Mouse (Mus musculus): ENCODE results near the gene Map3k20. TPM values are rescaled to one million over a fixed set of nuclear protein-coding genes. Genes with fewer than 3 reads are reported as not detected.

The Map3k20 gene
- total RNA-seq, 1 experiment from 2014 or later, result 36.1 TPM

DNA sequence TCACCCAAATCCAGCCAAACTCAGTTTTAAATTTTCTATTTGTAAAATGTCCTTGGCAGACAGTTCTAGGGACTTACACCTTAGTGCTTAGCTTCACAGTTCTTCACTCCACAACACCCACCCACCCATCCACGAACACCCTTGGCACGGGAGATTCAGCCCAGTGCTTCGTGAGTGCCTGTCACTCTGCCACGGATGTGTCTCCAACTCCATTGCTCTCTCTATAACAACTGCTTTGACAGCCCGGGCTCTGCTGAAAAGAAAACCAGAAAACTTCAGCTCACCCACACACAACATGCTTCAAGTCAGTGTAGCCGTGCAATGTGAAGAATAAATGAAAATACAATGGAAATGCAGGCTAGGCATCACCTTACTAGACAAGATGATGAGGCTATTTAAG, 97.2 kb downstream of the Map3k20 start:
- DNase-seq, result no peak

DNA sequence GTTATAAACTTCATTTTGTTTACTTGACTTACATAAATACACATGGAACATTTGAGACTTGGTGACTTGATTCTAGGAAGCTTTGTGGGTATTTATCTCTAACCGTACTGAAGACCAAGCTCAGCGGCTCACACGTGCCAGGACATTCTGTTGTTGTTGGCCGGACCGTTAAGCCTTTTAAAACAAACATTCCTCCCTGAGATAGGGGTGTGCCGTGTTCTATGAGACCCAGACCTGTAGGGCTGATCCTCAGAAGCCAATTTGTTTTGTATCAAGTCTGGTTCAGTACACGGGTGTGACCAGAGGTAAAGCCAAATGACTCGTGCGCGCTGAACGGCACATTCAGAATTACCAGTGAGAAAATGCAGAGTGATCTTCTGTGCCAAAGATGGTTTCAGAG, 97.9 kb downstream of the Map3k20 start:
- DNase-seq, result no peak

DNA sequence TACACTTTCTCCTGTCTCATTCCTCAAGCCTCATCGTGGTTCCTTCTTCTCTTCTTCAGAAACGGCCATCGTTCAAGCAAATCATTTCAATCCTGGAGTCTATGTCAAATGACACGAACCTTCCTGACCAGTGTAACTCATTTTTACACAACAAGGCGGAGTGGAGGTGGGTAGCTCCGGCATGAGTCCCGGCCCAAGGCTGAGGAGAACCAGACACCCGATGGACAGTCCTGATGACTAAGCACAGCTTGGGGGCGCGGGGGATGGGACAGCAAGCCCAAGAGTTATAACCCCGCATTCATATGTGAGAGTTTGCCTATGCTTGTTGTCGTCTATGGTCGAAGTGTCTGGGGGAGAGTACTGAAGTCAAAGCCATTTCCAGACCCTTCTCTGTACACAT, 104.0 kb downstream of the Map3k20 start:
- DNase-seq, result peak; percentile 54

DNA sequence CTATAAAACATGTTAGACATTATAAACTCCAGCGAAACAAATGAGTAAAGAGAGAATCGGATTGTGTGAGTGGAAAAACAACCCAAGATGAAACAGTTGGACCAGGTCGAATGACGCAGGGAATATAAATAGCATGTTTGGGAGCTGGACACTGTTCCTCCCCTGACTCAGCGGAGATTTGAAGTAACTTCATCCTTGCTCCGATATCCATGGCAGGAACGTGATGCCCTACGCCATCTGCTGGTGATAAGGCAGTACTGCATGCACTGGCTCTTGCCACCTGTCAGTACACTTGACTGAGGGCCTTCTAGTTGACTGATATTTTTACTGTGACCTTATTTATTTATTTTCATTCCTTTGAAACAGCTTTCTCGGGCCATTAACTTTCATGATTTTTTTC, 104.5 kb downstream of the Map3k20 start:
- DNase-seq, result peak; percentile 83

DNA sequence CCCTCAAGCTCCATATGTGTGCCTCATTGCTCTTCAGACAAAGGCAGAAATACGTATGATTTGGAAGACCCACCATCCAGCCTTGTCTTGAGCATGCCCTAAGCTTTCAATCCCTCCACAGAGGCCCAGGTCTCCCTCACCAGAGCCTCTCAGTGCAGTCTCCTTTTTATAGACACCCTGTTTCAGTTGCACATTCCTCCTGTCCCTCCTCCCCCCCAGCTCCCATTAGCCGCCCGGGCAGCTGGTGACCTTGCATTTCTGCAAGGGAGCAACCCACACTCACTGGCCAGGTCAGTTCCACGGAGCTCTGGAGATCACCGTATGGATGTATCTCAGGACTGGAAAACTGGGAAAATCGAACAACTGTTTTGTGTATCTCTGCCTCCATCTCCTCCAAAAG, 105.0 kb downstream of the Map3k20 start:
- DNase-seq, result peak; percentile 38

DNA sequence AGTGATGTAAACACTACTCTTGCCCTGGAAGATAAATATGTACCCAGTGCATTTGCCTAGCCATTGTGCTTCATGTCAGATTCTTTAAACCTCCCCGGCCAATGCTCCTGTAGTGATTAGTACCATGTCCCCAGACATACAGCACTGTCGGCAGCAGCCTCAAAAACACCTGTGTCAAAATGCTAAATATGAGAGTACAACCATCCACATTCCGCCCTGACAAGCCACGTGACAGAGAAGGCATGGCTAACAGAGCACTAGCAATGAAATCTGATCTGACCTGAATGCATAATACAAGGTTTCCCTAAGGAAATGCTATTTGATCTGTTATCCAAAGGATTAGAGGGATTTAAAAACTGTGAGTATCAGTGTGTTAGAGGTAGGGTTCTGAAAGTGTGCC, 105.6 kb downstream of the Map3k20 start:
- DNase-seq, result no peak

DNA sequence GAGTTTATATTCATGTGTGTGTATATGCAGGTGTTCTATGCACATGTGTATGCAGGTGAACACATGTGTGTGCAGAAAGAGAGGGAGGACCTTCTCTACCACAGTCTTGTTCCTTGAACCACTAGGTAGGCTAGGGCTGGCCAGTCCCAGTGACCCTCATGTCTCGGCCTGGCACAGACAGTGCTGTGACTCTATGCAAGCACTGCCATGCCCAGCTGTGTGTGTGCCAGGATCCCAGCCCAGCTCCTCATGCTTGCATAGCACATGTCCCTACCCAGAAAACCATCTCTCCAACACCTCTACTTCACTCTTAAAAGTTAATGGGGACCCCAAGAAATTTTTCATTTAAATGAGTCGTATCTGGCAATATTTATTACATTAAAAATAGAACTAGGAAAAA, 106.3 kb downstream of the Map3k20 start:
- no peak for DNase-seq

DNA sequence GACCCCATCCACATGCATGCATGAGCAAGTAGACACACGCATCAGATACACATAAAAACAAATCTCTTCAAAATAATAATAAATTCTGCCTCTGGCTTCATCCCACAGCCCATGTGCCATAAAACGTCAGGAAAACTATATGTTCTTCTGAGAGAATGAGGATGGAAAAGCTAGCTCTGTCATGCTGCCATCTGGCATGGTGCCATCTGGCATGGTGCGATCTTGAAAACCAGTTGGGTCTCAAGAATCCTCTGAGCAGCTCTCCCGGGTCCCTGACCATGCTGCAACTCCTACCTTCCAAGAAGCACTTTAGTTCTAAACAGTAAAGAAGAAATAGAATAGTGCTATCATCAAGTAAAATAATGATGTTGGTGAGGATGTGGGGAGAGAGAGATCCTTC, 106.9 kb downstream of the Map3k20 start:
- peak; percentile 25 for DNase-seq

DNA sequence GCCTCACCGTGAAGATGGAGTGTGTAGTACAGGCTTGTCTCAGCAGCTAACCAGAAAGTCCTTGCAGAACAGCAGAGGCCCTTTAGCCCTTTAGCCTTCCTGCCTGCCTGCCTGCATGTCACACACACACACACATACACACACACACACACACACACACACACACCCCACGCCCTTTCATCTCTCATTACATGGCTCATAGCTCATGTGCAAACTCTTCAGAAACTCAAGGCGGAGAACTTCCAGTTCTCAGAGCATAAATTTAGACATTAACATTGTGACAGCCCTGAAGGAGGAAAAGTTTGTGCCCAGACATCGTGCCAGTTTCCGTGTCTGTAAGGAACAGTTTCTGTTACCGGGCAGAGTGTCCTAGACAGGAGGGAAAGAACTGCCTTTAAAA, 111.5 kb downstream of the Map3k20 start:
- DNase-seq, result no peak

DNA sequence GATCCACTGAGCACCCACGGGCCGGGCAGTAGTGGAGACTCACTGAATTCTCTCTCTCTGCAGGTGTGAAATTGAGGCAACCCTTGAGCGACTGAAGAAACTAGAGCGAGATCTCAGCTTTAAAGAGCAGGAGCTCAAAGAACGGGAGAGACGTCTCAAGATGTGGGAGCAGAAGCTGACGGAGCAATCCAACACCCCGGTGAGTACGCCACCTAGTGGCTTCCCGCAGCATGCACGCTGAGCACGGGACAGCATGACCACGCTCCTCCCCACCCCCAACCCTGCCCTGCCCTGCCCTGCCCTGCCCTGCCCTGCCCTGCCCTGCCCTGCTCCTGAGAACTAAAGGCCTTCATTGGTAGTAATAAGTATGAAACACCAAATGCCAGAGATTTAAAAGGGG, 112.8 kb downstream of the Map3k20 start:
- DNase-seq, result peak; percentile 85

DNA sequence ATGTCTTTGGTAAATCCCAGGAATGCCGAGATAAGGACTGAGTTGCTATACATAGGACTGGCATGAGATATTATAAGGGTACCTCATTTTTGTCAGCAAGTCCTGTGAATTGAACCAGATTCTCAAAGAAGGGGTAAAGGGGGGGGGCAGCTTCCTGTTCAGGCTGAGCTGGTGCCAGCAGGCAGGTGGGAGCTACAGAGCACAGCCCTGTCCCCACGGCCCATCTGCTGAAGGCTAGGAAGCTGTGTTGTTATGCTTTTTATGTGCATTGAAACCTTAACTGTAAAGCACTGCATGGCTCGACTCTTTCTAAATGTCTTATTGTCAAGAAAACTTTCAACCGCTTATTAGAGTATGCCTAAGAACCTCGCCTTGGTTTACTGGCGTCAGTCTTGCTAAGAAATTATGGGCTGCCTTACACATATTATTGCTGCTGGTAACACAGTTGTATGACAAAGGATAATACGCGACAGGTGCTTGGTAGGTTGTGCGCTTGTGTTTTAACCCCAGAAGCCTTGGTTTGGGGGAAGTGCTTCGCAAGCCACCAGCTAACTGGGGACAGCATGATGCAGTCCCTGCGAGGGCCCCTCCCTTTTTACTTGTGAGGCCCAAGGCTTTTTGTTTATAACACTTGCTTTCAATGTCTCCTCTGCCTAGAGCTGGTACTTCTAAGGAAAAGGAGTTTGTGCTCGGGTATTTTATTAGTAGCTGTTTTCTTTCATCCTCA, 114.2 kb downstream of the Map3k20 start:
- no peak for DNase-seq

DNA sequence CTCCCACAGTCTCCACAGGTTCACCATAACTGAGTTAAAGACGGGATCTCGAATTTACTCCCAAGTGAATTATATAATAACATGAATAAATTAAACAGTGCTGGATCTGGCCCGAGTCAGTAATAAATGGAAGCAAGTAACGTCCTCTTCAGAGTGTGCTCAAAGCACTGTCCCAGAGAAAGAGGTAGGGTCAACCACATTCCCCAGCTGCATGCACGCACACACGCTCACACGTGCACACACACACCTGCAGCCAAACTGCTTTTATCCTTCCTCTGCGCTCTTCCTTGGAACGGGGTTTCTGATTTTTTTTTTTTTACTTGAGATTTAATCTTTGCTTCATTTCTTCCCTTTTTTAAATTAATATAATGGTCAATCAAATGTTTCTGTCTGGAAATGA, 115.9 kb downstream of the Map3k20 start:
- DNase-seq, result no peak

DNA sequence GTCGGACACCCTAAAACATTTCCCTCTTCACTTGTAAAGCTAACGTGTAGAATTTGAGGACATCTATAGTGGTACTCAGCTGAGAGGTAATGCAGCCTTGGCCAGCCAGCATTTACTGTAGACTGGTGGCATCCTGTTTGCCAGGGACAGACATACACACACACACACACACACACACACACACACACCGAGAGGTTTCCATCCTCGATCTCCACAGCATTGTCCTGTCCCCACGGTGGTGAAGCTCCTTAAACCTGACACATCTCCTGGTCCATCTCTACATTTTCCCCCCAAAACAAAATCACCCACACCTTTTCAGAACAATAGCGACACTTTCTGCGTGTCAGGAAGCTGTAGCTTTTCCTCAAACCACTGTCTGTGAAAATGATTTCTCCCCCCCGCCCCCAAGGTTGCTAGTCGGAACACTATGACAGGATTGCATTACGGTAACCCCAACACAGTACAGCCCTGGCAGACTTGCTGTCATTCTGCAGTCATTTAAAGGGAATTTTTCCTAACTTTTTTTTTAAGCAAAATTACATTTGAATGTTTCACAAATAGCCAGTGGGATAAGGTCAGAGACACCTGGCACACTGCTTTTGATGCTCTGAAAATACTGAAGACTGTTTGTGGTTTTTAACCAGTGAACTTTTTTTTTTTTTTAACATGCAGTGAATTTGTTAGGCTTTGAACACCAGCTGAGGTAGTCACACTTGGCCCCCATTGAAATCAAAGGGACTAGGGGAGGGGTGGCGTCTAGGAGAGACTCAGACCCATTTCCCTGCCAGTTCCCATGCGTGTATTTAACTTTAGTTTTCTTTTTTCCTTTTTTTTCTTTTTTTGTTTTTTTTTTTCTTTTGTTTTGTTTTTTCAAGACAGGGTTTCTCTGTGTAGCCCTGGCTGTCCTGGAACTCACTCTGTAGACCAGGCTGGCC, 120.5 kb downstream of the Map3k20 start:
- no peak for DNase-seq

DNA sequence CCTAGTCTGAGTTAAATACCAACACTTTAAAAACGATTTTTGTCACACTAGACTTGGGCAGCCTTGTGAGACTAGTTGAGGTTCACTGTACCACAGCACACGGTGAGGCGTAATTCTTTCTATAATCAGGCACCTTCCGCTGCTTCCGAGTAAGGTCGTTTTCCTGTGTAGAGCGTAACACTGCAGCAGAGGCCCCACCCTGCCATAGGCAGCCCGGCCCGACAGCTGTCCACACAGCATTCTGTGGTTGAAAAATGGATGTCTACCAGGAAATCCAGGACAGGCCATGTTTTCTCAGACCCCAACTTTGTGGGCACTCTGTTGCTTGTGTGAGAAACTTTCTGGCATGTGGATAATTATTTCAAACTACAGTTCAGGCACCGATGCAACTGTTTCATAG, 121.3 kb downstream of the Map3k20 start:
- no peak for DNase-seq

DNA sequence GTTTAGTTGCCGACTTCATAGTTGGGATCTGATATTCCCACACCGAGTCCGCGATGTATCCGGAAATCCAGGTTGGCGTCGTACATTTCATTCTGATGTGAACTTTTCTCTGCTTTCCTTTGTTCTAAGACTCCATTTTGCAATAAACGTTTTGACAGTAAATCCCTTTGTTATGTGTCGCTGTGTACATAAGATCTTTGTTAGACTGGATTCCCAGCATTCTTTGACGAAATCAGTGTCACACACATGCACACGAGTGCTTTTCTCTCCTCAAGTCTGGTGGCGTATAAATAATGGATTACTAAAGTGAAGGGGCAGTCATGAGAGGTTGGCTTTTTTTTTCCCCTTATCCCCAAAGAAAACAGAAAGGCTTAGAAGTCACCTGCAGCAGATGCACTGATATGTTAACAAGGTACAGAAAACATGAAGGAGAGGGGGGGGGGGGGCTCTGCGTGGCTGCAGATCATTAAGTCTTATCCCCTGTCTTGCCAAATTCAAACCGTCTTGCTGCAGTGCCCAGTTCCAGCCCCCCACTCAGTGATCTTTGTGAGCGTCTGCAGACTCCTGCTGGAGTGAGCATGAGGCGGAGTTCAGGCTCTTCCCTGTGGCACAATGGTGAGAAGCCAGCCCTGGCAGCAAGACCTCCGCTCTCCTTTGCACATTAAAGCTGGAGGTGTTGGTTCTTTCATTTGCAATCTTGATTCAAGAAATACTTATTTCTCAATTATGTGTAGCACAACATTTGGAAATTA, 122.1 kb downstream of the Map3k20 start:
- no peak for DNase-seq

DNA sequence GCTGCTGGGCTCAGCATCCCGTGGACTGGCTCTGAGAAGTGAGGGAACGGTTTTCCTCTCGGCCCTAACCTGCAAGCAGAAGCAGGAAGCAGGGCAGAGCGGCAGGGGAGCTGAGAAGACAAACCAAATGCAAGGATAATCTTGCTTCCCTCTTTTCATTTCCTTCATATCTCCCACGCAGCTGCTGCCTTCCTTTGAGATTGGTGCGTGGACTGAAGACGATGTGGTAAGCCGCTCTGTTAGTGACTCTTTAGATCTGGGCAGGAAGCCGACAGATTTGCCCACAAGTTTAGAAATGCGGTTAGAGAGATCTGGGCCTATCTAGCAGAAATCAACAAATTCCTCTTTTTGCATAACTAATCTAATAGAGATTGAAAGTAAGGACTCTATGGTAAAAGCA, 124.5 kb downstream of the Map3k20 start:
- DNase-seq, result no peak

DNA sequence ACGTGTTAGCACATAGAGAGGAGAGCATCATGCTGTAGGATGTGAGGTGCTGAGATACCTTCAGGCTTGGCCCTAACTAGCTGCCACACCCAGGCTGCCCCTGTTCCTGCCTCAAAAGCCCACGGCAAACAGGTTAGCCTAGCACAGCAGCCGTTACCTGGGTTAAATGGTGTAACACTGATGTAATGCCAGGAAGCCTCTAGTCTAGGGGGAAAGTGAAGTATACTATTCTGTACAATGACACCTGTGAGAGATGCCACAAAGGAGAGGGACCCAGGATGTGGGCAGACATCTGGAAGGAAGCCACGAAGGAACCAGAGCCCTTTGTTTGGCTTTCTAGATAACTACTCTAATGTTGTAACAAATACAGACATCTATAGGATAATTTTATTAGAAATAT, 126.8 kb downstream of the Map3k20 start:
- no peak for DNase-seq

DNA sequence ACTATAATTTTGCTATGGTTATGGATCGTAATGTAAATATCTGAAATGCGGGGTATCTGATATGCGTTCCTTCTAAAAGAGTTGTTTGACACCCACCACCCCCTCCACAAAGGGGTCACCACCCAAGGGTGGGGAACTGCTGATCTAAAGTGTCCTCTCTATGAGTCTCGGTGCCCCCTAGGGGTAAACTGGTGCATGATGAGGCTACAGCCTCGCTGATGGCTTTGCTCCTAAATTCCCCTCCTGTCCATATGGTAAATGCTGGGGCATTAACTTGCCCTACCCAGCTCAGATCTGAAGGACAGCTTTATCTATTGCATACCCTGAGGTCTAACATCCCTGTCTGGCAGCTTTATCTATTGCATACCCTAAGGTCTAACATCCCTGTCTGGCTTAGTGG, 130.0 kb downstream of the Map3k20 start:
- DNase-seq, result no peak

DNA sequence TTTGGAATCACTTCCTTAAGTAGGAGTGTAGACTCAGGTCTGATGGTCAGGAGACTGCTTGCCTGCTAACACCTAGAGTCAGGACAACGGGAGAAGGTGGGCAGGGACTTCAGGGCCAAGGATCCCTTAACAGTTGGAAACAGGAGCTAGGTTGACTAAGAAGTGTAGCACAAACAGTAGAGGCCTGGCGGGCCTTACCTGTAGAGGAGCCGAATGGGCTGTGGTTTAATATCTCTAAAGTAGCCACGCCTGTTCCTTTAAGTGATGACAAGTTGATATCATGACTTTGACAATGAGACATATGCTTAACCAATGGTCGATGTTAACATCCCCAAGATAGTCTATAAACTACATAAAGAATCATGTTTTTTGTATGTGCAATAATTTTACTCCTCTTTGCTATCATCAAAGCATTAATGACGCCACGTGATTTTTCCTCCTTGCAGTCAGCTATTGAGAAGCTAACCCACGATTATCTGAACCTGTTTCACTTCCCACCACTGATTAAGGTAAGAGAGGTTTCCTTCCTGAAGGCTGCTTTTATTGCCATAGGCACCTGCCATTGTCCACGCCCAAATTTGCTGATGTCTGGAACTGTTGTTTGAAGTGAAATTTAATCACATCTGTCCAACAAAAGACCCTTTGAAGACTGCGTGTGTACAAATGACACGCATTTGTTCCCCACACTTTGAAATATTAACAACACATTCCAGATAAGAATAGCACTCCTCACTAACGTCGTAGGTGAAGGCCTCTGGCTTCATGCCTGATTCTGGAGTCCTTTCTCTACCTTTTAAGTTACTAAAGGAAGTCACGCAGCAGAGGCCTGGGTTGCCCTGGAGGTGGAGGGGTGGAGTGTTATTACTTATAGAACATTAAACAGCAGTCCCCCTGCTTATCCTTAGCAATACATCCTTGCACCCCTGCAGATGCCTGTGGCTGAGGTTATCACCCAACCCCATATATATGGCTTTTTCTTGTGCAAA, 131.0 kb downstream of the Map3k20 start:
- no peak for DNase-seq

DNA sequence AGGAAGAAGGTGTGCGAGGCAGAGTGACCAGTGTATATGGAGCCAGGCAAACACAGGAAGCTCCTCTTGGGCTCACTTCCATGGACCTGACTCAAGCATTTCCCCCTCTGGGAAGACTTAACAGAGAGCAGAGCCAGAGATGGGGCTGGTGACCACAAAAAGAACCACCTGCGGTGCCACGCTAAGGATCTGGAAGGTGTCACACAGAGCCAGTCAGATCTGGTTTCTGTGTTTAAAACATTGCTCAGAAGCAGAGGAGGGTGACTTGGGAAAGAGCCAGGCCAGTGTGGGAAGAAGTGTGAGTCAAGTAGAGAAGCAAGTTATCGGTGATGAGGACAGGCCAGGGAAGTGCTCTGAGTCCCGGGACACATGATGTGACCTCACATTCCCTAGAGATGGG, 135.1 kb downstream of the Map3k20 start:
- DNase-seq, result no peak

DNA sequence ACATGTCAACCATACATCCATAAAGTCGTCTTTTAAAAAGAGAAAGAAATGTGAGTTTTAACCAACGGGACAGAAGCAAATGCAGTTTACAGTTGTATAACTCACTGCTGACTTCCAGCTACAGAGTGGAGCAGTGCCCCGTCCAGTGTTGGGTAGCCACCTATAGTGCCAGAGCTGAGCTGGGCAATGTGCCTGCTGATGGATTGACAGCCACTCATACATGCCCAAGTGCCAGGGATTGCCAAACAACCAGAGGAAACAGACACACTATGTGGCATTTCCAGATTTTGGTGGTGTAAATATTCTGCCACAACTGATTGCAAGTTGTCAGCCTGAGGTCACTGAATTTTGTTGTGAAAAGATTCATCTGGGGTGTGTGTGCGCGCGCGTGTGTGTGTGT, 139.2 kb downstream of the Map3k20 start:
- no peak for DNase-seq

DNA sequence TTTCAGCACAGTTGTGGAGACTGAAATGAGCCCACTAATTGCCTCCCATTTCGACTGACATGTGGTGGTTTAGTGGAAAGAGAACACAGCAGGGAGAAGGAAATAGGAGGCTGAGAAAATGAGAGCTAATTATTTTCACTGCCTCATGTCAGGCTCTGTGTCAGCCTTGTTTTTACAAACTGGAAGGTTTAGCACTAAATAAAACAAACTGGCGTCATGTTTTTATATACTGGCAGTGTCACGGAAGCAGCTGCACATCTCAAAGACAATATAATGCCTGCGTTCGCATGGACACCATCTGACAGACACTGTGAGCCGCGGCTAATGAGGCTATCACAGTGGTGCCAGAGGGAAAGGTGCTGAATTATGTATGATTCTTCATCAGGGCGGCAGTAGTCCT, 141.3 kb downstream of the Map3k20 start:
- no peak for DNase-seq

Data from adrenal gland, postnatal 25 days (tissue).